Mouse (Mus musculus): ENCODE measurements around the gene Bcat2. TPM values are rescaled to one million over a fixed set of nuclear protein-coding genes. Genes with fewer than 3 reads are reported as not detected.

Bcat2 gene
- polyA plus RNA-seq (2015; fragmentation: Nextera tagmentation; extraction: Ambion mirVana): 97.7 and 102 TPM in 2 replicates

DNA sequence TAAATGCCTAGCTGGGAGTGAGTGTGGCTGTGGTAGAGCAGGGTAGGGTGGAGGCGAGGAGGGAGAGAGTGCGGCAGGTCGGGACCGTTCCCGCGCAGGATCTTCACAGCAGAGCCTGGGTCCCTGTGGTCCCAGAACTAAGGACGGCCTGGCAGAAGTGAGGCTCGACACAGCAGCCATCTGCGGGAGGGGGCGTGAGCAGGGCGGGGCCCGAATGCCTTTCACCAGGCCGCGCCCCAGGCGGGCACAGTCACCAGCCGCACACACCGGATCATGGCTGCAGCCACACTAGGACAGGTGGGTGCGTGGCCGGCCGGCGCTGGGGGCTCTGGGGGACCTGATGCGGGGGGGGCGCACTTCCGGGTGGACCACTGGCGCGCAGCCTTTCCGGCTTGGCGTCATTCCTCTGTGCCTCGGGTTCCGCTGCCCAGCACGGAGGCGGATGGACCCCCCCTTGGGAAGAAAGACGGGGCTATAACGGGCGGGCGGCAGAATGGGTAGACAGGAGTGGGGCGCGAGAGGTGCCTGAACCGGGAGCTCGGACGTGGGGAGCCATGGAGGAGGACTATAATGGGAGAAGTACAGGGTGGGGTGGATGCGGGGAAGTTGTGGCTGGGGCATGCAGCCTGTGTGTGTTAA, at the start of gene Bcat2:
Gene Bcat2 (plus strand): TSS at position 51 of the 639 bp plus-strand sequence.
- Histone ChIP-seq H3K4me2 (ENCODE audit: low read depth, low read length) (peak within 1 kb of the TSS; percentile 84), H3K9me3 (replicated peaks; ENCODE audit: control insufficient read depth, low read length) (no peaks in the 10 kb centered on the region), H3K27ac (ENCODE audit: low read length) (peak within 1 kb of the TSS; percentile 91), H3K27me3 (ENCODE audit: control insufficient read depth, insufficient read depth, low read length) (no peaks in the 10 kb centered on the region), H3K9ac (ENCODE audit: low read length) (peak within 1 kb of the TSS; percentile 90), H3K4me3 (ENCODE audit: low read length) (peak within 1 kb of the TSS; percentile 65), H3K36me3 (ENCODE audit: control insufficient read depth, insufficient read depth) (no peaks in the 10 kb centered on the region), H3K4me1 (ENCODE audit: control insufficient read depth, insufficient read depth, low read length) (peaks cover 37% of the 10 kb centered on the region)
- under 1% methylated on average over 39 of the region's 42 CpGs for WGBS
- peak; percentile 55 for ATAC-seq (replicated peaks; ENCODE audit: extremely low read depth, insufficient read depth, low FRiP score)

GRCm38 (mm10) chr7:45520605-45521004, 49.3 kb upstream of the Bcat2 start:
- ATAC-seq (replicated peaks; ENCODE audit: extremely low read depth, insufficient read depth, low FRiP score): no peak
- Histone ChIP-seq H3K4me3 (ENCODE audit: low read length) (no peak overlapping the region), H3K27me3 (ENCODE audit: control insufficient read depth, insufficient read depth, low read length) (no peaks in the 10 kb centered on the region), H3K9me3 (replicated peaks; ENCODE audit: control insufficient read depth, low read length) (no peaks in the 10 kb centered on the region), H3K27ac (ENCODE audit: low read length) (no peak overlapping the region), H3K9ac (ENCODE audit: low read length) (no peak overlapping the region), H3K36me3 (ENCODE audit: control insufficient read depth, insufficient read depth) (no peaks in the 10 kb centered on the region), H3K4me2 (ENCODE audit: low read depth, low read length) (no peak overlapping the region), H3K4me1 (ENCODE audit: control insufficient read depth, insufficient read depth, low read length) (peaks cover 28% of the 10 kb centered on the region)
- WGBS: 93% methylated on average over 7 of the region's 7 CpGs

DNA sequence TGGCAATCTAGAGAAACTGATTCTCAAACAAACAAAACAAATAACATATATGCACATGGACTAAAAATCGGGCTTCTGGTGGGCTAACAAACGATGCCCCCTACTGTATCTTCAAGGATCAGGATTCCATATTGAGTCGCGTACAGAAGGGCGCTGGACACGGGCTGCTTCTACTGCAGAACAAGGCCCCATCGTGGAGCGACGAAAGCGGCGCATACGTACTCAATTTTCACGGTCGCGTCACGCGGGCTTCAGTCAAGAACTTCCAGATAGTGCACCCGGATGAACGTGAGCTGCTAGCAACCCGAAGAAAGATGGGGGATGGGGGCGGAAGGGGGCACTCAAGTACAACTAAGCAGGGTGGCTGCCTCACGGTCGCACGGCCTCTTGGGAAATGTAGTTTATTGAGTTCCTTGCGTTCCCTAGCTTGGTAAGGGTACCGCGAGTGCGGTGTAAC, 48.2 kb upstream of the Bcat2 start:
- Histone ChIP-seq H3K27ac (ENCODE audit: low read length) (peak overlapping the region; percentile 87), H3K27me3 (ENCODE audit: control insufficient read depth, insufficient read depth, low read length) (no peaks in the 10 kb centered on the region), H3K9ac (ENCODE audit: low read length) (peak overlapping the region; percentile 76), H3K4me2 (ENCODE audit: low read depth, low read length) (peak overlapping the region; percentile 66), H3K4me3 (ENCODE audit: low read length) (peak overlapping the region; percentile 69), H3K4me1 (ENCODE audit: control insufficient read depth, insufficient read depth, low read length) (peaks cover 28% of the 10 kb centered on the region), H3K9me3 (replicated peaks; ENCODE audit: control insufficient read depth, low read length) (no peaks in the 10 kb centered on the region), H3K36me3 (ENCODE audit: control insufficient read depth, insufficient read depth) (no peaks in the 10 kb centered on the region)
- peak; percentile 35 for ATAC-seq (replicated peaks; ENCODE audit: extremely low read depth, insufficient read depth, low FRiP score)
- WGBS: under 1% methylated on average over 28 of the region's 28 CpGs

DNA sequence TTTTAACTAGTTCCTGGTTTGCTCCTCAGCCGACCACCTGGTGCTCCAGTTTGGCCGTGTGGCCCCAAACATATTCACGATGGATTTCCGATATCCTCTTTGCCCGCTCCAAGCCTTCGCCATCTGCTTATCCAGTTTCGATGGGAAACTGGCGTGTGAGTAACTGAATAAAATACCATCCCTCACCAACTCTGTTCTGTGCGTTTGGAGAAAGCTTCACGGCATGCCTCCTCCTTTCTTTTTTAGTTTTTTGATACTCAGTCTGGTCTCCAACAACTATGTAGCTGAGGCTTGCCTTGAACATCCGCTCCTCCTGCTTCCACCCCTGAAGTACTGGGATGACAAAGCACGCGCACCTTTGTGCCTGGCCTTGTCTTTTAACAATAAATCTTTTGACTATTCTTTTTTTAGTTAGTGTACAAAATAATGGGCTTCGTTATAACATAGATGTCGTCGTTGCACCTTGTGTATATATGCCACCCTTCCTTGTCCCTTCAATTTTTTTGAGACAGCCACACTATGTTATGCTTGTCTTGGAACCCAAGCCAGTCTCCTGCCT, 47.7 kb upstream of the Bcat2 start:
- Histone ChIP-seq H3K4me1 (ENCODE audit: control insufficient read depth, insufficient read depth, low read length) (peaks cover 28% of the 10 kb centered on the region), H3K36me3 (ENCODE audit: control insufficient read depth, insufficient read depth) (no peaks in the 10 kb centered on the region), H3K27ac (ENCODE audit: low read length) (no peak overlapping the region), H3K9ac (ENCODE audit: low read length) (peak overlapping the region; percentile 76), H3K9me3 (replicated peaks; ENCODE audit: control insufficient read depth, low read length) (no peaks in the 10 kb centered on the region), H3K4me2 (ENCODE audit: low read depth, low read length) (peak overlapping the region; percentile 66), H3K27me3 (ENCODE audit: control insufficient read depth, insufficient read depth, low read length) (no peaks in the 10 kb centered on the region), H3K4me3 (ENCODE audit: low read length) (peak overlapping the region; percentile 69)
- WGBS: 52% methylated on average over 16 of the region's 16 CpGs
- ATAC-seq (replicated peaks; ENCODE audit: extremely low read depth, insufficient read depth, low FRiP score): no peak

DNA sequence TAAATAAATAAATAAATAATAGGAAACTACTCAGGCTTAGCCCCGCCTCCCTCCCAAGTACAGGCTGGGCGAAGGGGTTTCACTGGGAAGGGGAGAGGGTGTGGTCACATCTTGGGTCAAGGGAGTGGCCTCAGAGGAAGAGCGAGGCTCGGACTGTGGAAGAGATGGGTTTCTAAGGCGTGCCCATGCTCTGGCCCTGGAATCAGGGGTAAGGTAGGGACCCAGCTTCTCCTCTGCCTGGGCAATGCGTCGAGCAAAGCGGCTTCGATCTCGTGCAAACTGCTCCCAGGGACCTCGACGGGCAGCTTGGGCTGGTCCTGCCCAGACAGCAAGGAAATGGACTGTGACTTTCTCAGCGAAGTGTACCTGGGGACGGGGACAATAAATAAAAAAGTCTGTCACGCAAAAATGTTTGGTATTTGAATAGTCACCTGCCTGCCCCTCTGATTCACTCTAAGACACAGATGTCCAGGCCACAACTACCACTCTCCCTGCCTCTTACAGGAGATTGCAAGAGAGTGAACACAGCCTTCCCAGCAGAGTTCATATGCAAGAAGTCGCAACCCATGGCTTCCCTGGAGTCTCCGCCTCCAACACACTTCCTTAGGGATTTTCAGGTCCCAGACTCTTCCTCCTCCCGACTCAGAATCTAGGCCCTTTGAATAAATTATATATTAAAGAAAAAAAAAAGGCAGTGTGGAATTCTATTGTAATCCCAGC, 46.8 kb upstream of the Bcat2 start:
- ATAC-seq (replicated peaks; ENCODE audit: extremely low read depth, insufficient read depth, low FRiP score): no peak
- H3K36me3 ChIP-seq (ENCODE audit: control insufficient read depth, insufficient read depth): no peaks in the 10 kb centered on the region
- H3K4me3 ChIP-seq (ENCODE audit: low read length): peak overlapping the region; percentile 21
- no peaks in the 10 kb centered on the region for H3K27me3 ChIP-seq (ENCODE audit: control insufficient read depth, insufficient read depth, low read length)
- no peak overlapping the region for H3K27ac ChIP-seq (ENCODE audit: low read length)
- peak overlapping the region; percentile 51 for H3K4me2 ChIP-seq (ENCODE audit: low read depth, low read length)
- H3K9ac ChIP-seq (ENCODE audit: low read length): no peak overlapping the region
- WGBS: 66% methylated on average over 18 of the region's 18 CpGs
- H3K9me3 ChIP-seq (replicated peaks; ENCODE audit: control insufficient read depth, low read length): no peaks in the 10 kb centered on the region
- peaks cover 28% of the 10 kb centered on the region for H3K4me1 ChIP-seq (ENCODE audit: control insufficient read depth, insufficient read depth, low read length)

- Histone ChIP-seq H3K27ac (ENCODE audit: low read length) (no peak overlapping the region), H3K36me3 (ENCODE audit: control insufficient read depth, insufficient read depth) (no peaks in the 10 kb centered on the region), H3K27me3 (ENCODE audit: control insufficient read depth, insufficient read depth, low read length) (no peaks in the 10 kb centered on the region), H3K9ac (ENCODE audit: low read length) (peak overlapping the region; percentile 23; the same call in 1 of the 2 replicates), H3K9me3 (replicated peaks; ENCODE audit: control insufficient read depth, low read length) (no peaks in the 10 kb centered on the region), H3K4me1 (ENCODE audit: control insufficient read depth, insufficient read depth, low read length) (peaks cover 28% of the 10 kb centered on the region), H3K4me3 (ENCODE audit: low read length) (peak overlapping the region; percentile 21), H3K4me2 (ENCODE audit: low read depth, low read length) (peak overlapping the region; percentile 51)
- 80% methylated on average over 13 of the region's 13 CpGs for WGBS
- ATAC-seq (replicated peaks; ENCODE audit: extremely low read depth, insufficient read depth, low FRiP score): no peak
Observed at GRCm38 (mm10) chr7:45523678-45524170, 46.2 kb upstream of the Bcat2 start.

DNA sequence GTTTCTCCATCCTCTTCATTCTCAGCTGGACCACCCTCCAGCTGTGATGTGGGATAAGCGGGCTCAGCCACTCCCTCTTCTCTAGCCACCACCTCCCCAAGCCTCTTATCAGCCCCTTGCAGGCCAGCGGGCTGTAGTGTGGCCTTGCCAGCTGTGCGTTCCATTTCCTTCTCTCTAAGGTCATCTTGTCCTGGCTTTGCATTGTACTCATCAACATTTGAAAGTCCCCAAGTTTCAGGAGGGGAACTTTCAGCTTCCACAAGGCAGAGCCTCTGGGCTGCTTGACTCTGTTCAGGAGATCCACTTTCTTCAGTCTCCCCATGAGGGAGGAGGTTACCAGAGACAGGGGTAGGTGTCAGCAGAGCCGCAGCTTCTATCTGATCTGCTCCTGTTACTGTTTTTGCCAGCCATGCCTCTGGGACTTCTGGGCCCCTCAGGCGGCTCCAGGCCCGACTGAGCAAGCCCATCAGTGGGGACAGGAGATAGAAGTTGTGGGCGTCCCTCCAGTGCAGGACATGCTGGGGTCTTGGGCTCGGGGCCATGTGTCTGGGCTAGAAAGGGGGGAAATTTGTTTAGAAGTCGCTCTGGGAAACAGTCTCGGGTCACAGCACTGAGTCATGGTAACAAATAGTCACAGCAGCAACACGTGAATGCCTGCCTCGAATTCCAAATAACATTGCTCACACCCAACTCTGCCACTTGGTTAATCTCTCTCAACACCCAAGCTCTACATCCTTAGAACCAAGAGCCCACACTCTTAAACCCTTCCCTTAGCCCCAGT, 44.9 kb upstream of the Bcat2 start:
- 0 out of 2 replicates have a peak, but pooled peaks have one; percentile 7 for ATAC-seq (replicated peaks; ENCODE audit: extremely low read depth, insufficient read depth, low FRiP score)
- H3K4me1 ChIP-seq (ENCODE audit: control insufficient read depth, insufficient read depth, low read length): peaks cover 37% of the 10 kb centered on the region

DNA sequence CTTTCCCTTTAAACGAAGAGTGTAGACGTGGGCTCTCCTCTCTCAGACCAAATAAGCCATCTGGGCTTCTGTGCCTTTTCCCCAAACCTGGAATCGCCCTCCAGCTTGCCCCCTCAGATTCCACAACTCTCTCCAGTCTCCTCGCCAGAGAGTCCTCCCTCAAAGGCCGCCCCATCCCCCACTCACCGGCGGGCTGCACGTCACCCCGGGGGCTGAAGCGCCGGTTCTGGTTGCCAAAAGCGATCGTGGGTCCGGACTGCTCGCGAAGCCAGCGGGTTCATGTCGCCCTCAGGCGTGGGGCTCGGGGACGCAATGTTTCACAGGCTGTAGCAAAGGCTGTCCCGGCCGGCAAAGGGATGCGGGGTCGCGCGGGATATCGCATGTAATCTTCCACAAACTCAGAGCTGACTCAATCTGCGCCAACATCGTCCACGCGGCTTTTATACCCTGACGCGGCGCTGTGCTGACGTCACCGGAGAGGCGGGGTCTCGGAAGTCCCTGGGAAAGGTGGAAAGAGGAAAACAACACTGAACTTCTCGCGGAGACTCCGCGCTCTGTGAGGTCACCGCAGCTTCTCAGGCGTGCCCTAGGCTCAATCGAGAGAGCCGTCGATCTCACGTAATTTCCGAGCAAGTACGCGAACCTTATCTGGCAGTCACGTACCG, 44.0 kb upstream of the Bcat2 start, which contains the start of the genes Ppp1r15a and Plekha4:
Gene Ppp1r15a (minus strand): TSS at position 460 of the 665 bp plus-strand sequence.
Gene Plekha4 (plus strand): TSS at position 522 of the 665 bp plus-strand sequence.
- H3K27ac ChIP-seq (ENCODE audit: low read length): peak within 1 kb of the TSS; percentile 99
- H3K9me3 ChIP-seq (replicated peaks; ENCODE audit: control insufficient read depth, low read length): no peaks in the 10 kb centered on the region
- no peaks in the 10 kb centered on the region for H3K36me3 ChIP-seq (ENCODE audit: control insufficient read depth, insufficient read depth)
- peak; percentile 83 for ATAC-seq (replicated peaks; ENCODE audit: extremely low read depth, insufficient read depth, low FRiP score)
- WGBS: under 1% methylated on average over 54 of the region's 54 CpGs
- H3K4me2 ChIP-seq (ENCODE audit: low read depth, low read length): peak within 1 kb of the TSS; percentile 80
- H3K27me3 ChIP-seq (ENCODE audit: control insufficient read depth, insufficient read depth, low read length): no peaks in the 10 kb centered on the region
- peak within 1 kb of the TSS; percentile 95 for H3K4me3 ChIP-seq (ENCODE audit: low read length)
- H3K9ac ChIP-seq (ENCODE audit: low read length): peak within 1 kb of the TSS; percentile 98
- H3K4me1 ChIP-seq (ENCODE audit: control insufficient read depth, insufficient read depth, low read length): peaks cover 44% of the 10 kb centered on the region

More for the DNA sequence above, 44.9 kb upstream of the Bcat2 start:
- Histone ChIP-seq H3K27ac (ENCODE audit: low read length) (peak overlapping the region; percentile 99), H3K9me3 (replicated peaks; ENCODE audit: control insufficient read depth, low read length) (no peaks in the 10 kb centered on the region), H3K4me2 (ENCODE audit: low read depth, low read length) (peak overlapping the region; percentile 80), H3K4me3 (ENCODE audit: low read length) (peak overlapping the region; percentile 95), H3K9ac (ENCODE audit: low read length) (peak overlapping the region; percentile 98), H3K27me3 (ENCODE audit: control insufficient read depth, insufficient read depth, low read length) (no peaks in the 10 kb centered on the region), H3K36me3 (ENCODE audit: control insufficient read depth, insufficient read depth) (no peaks in the 10 kb centered on the region)
- WGBS: 11% methylated on average over 12 of the region's 12 CpGs

Measured in heart, embryonic 16.5 days (tissue).